ENCODE assay signal across 9 mouse cellular contexts in the genomic region with DNA sequence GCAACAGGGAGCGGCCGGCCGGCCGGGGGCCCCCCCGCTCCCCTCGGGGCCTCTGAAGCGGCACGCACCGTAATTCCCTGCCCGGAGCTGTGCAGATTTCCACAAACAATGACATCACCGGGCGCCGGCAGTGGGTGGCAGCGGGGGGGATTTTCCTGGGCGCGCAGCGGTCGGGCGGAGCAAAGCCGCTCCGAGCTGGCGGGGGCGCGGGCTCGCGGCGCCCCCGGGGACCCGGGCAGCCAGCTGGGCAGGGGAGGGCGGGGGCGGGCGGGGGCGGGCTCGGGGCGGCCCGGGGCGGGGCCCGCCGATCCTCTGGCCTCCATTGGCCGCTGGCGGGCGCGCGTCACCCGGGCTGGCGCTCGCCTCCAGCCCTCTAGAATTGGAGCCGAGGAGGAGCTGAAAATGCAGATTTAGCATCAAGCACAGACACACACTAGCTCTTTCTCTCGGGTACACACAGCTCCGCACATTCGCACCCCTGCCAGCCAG. TPM values are rescaled to one million over a fixed set of nuclear protein-coding genes. Genes with fewer than 3 reads are reported as not detected.
DNase-seq lines count a peak whose midpoint lies in the region; ATAC-seq and TF ChIP-seq lines count a peak whose summit lies in the region.
"Had no signal": no experiment of that assay in that cellular context is flagged by ENCODE, and none has a peak within 500 bp of the region (broad histone marks: within the 10 kb centered on the region; RNA-seq: fewer than 3 reads in every experiment).

TSS of gene Pcsk2 (plus strand) at position 399 of the 489 bp plus-strand sequence.

- WGBS in cerebellum, adult 2 months = 1% methylated on average over 45 of the region's 51 CpGs
- WGBS in hindbrain, embryonic 13.5 days = under 1% methylated on average over 37 of the region's 51 CpGs
- whole genome bisulfite sequencing in limb, embryonic 10.5 days = under 1% methylated on average over 50 of the region's 51 CpGs
- WGBS in neural tube, embryonic 11.5 days = 0% methylated on average over 25 of the region's 51 CpGs

- peak within 1 kb of the TSS; percentile 96 for H3K4me3 ChIP-seq in cerebellum, adult 2 months (replicated peaks; ENCODE audit: insufficient read depth, low read depth, low read length)
- peak within 1 kb of the TSS; percentile 58 for H3K4me3 ChIP-seq in hindbrain, embryonic 13.5 days
- H3K4me3 ChIP-seq in limb, embryonic 10.5 days = peak within 1 kb of the TSS; percentile 64
- H3K4me3 ChIP-seq in neural tube, embryonic 11.5 days (ENCODE audit: low read depth, low read length) = peak within 1 kb of the TSS; percentile 52

- DNase-seq in gastrocnemius, adult 18-20 months (ENCODE audit: low spot score) = peak; percentile 3
- DNase-seq in gastrocnemius, adult 8-10 months (ENCODE audit: low spot score in 2 of 2) = no peak
- peak; percentile 91 to 93 for DNase-seq in cerebellum, adult 2 months
- DNase-seq in forelimb bud, embryonic 11.5 days (ENCODE audit: low read depth, low spot score) = peak; percentile 48
- DNase-seq in limb, embryonic 10.5 days (ENCODE audit: low spot score) = peak; percentile 75
- DNase-seq in neural tube, embryonic 11.5 days (ENCODE audit: low spot score) = peak; percentile 82
- no peak for DNase-seq in spleen, adult 18-20 months

- H3K9ac ChIP-seq in hindbrain, embryonic 13.5 days = peak within 1 kb of the TSS; percentile 81
- peak within 1 kb of the TSS; percentile 61 for H3K9ac ChIP-seq in neural tube, embryonic 11.5 days (ENCODE audit: low read length)

- no peak for TF ChIP-seq CTCF in cerebellum, adult 2 months (IDR thresholded peaks at IDR 0.05; ENCODE audit: borderline replicate concordance, insufficient read depth, low read depth, low read length)

- peaks cover 4% of the 10 kb centered on the region; the same call in 1 of the 2 replicates for H3K4me1 ChIP-seq in cerebellum, adult 2 months (ENCODE audit: control insufficient read depth, insufficient read depth, low read length)
- peaks cover 29% of the 10 kb centered on the region for H3K4me1 ChIP-seq in hindbrain, embryonic 13.5 days (replicated peaks)
- H3K4me1 ChIP-seq in limb, embryonic 10.5 days = peaks cover 13% of the 10 kb centered on the region
- no peaks in the 10 kb centered on the region; the same call in 1 of the 2 replicates for H3K4me1 ChIP-seq in neural tube, embryonic 11.5 days (ENCODE audit: control insufficient read depth, insufficient read depth, low read length)

- TF ChIP-seq POLR2A in cerebellum, adult 2 months (IDR thresholded peaks at IDR 0.05; ENCODE audit: borderline replicate concordance, insufficient read depth, low read length) = peak; percentile 98

- ATAC-seq in hindbrain, embryonic 13.5 days (ENCODE audit: low FRiP score) = peak; percentile 95
- peak; percentile 95 for ATAC-seq in neural tube, embryonic 11.5 days (ENCODE audit: insufficient read depth, low FRiP score, low TSS enrichment)

- no peaks in the 10 kb centered on the region for H3K9me3 ChIP-seq in hindbrain, embryonic 13.5 days
- no peaks in the 10 kb centered on the region for H3K9me3 ChIP-seq in limb, embryonic 10.5 days (replicated peaks)
- no peaks in the 10 kb centered on the region for H3K9me3 ChIP-seq in neural tube, embryonic 11.5 days (ENCODE audit: control insufficient read depth, low read length)

- H3K36me3 ChIP-seq in hindbrain, embryonic 13.5 days = no peaks in the 10 kb centered on the region
- no peaks in the 10 kb centered on the region for H3K36me3 ChIP-seq in limb, embryonic 10.5 days
- H3K36me3 ChIP-seq in neural tube, embryonic 11.5 days (ENCODE audit: control insufficient read depth, insufficient read depth, low read length) = no peaks in the 10 kb centered on the region

- peak within 1 kb of the TSS; percentile 85 for H3K27ac ChIP-seq in cerebellum, adult 2 months (ENCODE audit: insufficient read depth, low read length)
- H3K27ac ChIP-seq in hindbrain, embryonic 13.5 days = peak within 1 kb of the TSS; percentile 92
- H3K27ac ChIP-seq in limb, embryonic 10.5 days = peak within 1 kb of the TSS; percentile 65
- H3K27ac ChIP-seq in neural tube, embryonic 11.5 days (ENCODE audit: low read depth, low read length) = 0 out of 2 replicates have a peak within 1 kb of the TSS, but pooled peaks have one; percentile 34

- peak within 1 kb of the TSS; percentile 78 for H3K4me2 ChIP-seq in hindbrain, embryonic 13.5 days
- H3K4me2 ChIP-seq in neural tube, embryonic 11.5 days (ENCODE audit: low read depth) = peak within 1 kb of the TSS; percentile 73

- no peaks in the 10 kb centered on the region for H3K27me3 ChIP-seq in cerebellum, adult 2 months (ENCODE audit: control insufficient read depth, insufficient read depth, low read length)
- H3K27me3 ChIP-seq in hindbrain, embryonic 13.5 days = peaks cover 30% of the 10 kb centered on the region
- peaks cover 62% of the 10 kb centered on the region for H3K27me3 ChIP-seq in limb, embryonic 10.5 days (ENCODE audit: low read depth, poor library complexity, severe bottlenecking)
- H3K27me3 ChIP-seq in neural tube, embryonic 11.5 days (ENCODE audit: control insufficient read depth, insufficient read depth, low read length) = peaks cover 25% of the 10 kb centered on the region

RNA-seq across cellular contexts. Expression of gene Pcsk2, which starts in this region (rescaled TPM):
- under 1 TPM in 1 of 2 experiments, not detected in 1; 0.05 TPM for total RNA-seq in gastrocnemius, adult 18-20 months (2021)
- total RNA-seq in gastrocnemius, adult 8-10 months (2022) = under 1 TPM in 2 of 4 experiments, not detected in 2; 0.05 to 0.07 TPM
- polyA plus RNA-seq in cerebellum, adult 2 months (2012; rRNA removed) = 69.5 and 70.5 TPM in 2 replicates
- polyA plus RNA-seq in hindbrain, embryonic 13.5 days (2015; fragmentation: Nextera tagmentation; extraction: Ambion mirVana) = 16.9 and 19.0 TPM in 2 replicates
- 0.23 and 0.41 TPM in 2 replicates for polyA plus RNA-seq in limb, embryonic 10.5 days (2016; fragmentation: Nextera tagmentation; extraction: Ambion mirVana)
- 4.4 and 7.5 TPM in 2 replicates for polyA plus RNA-seq in neural tube, embryonic 11.5 days (2014; fragmentation: Nextera tagmentation; extraction: Ambion mirVana)
- total RNA-seq: hematopoietic stem cell, adult 5-6 weeks had no signal

Comparison
In these comparisons a context has a peak if more than half of its experiments do, and no peak if none do; other contexts are left out.
1. Peak in DNase-seq in gastrocnemius, adult 18-20 months; RNA of the gene not detected or under 1 TPM.
2. Peak in DNase-seq, H3K4me3 ChIP-seq and H3K27ac ChIP-seq in limb, embryonic 10.5 days; RNA of the gene not detected or under 1 TPM.
3. DNase-seq: peak in cerebellum, adult 2 months (2 of 2), forelimb bud, embryonic 11.5 days (single experiment) and neural tube, embryonic 11.5 days (single experiment); none in gastrocnemius, adult 8-10 months (0 of 2) and spleen, adult 18-20 months (0 of 2).
4. H3K27ac ChIP-seq: peak in every context shown above with its lines; median percentile 92 in hindbrain, embryonic 13.5 days; 85 in cerebellum, adult 2 months; 65 in limb, embryonic 10.5 days; 34 in neural tube, embryonic 11.5 days.
5. Peak in every context shown above with its lines, with median percentiles within 50 percentile points of each other: H3K4me3 ChIP-seq.